Mouse (Mus musculus) CH12.LX (cell line): Measurements from ENCODE around the gene Stap2.

Experiments
- CTCF ChIP-seq, 2 experiments: IDR thresholded peaks in 1 of 2; conservative IDR thresholded peaks in 1 of 2; 2 replicates each; pipeline ENCODE4 v1.5.1; 2011 to 2012; ENCODE audit warnings: low read depth in 2 of 2, low read length in 2 of 2, improper control_type of control experiment in 1 of 2, inconsistent platforms in 1 of 2, mild to moderate bottlenecking in 1 of 2, moderate library complexity in 1 of 2
- HCFC1 ChIP-seq: IDR thresholded peaks from 2 replicates; pipeline ENCODE4 v1.6.1; 2012; ENCODE audit warnings: low read depth, mild to moderate bottlenecking, inconsistent platforms, low read length, improper control_type of control experiment
- POLR2A ChIP-seq: IDR thresholded peaks from 2 replicates; pipeline ENCODE4 v1.6.1; 2011; ENCODE audit warnings: low read depth, mild to moderate bottlenecking, improper control_type of control experiment, low read length
- USF2 ChIP-seq: conservative IDR thresholded peaks from 2 replicates; pipeline ENCODE4 v1.6.1; 2011; ENCODE audit warnings: low read depth, low read length, improper control_type of control experiment

- TF ChIP-seq POLR2A (no peak), USF2 (no peak), CTCF (conservative IDR thresholded peaks at IDR 0.05 in 1 of 2, IDR thresholded peaks at IDR 0.05 in 1 of 2; ENCODE audit: low read depth in 2 of 2, low read length in 2 of 2) (no peak), HCFC1 (no peak)
Measured at GRCm38 (mm10) chr17:56039345-56039744, 34.0 kb upstream of the Stap2 start.
